Mouse (Mus musculus) activated CD4-positive, CD25-positive, alpha-beta regulatory T cell, adult 4 months (primary cell): Measurements from ENCODE around the gene Strn4. TPM values are rescaled to one million over a fixed set of nuclear protein-coding genes. Genes with fewer than 3 reads are reported as not detected.

Experiments used
- ATAC-seq: one replicate; pipeline ENCODE4 v1.8.0; 2017
- polyA plus RNA-seq, 2 experiments: library from polyadenylated mRNA; unstranded; fragments of 100-300 nt; shearing (Covaris generic); gene quantifications; one replicate each; pipeline ENCODE4 v1.2.1; 2017

Strn4 gene
- 10 to 100 TPM; 23.0 to 23.1 TPM for polyA plus RNA-seq

- ATAC-seq, result peak; percentile 6
These were observed at the start of gene Strn4 for GRCm38 (mm10) chr7:16815351-16815941. Gene Strn4 (plus strand): TSS chr7:16815889.

GRCm38 (mm10) chr7:16766443-16766842, 49.2 kb upstream of the Strn4 start:
- ATAC-seq, result no peak

GRCm38 (mm10) chr7:16775888-16776287, 39.8 kb upstream of the Strn4 start:
- ATAC-seq, result no peak

- ATAC-seq, result no peak
These were observed 35.6 kb upstream of the Strn4 start for GRCm38 (mm10) chr7:16780076-16780475.

GRCm38 (mm10) chr7:16780825-16781554, 34.7 kb upstream of the Strn4 start, which contains the start of gene Slc1a5:
Gene Slc1a5 (plus strand): TSS chr7:16781340.
- peak; percentile 86 for ATAC-seq

- no peak for ATAC-seq
These were observed 34.2 kb upstream of the Strn4 start for GRCm38 (mm10) chr7:16781555-16781815.

- no peak for ATAC-seq
These were observed 33.7 kb upstream of the Strn4 start for GRCm38 (mm10) chr7:16781816-16782554.

GRCm38 (mm10) chr7:16782555-16783125, 33.0 kb upstream of the Strn4 start:
- ATAC-seq, result no peak

GRCm38 (mm10) chr7:16783224-16783688, 32.4 kb upstream of the Strn4 start:
- peak; percentile 32 for ATAC-seq

GRCm38 (mm10) chr7:16783758-16784415, 31.8 kb upstream of the Strn4 start:
- ATAC-seq, result no peak

- no peak for ATAC-seq
These were observed 31.2 kb upstream of the Strn4 start for GRCm38 (mm10) chr7:16784498-16784976.

- no peak for ATAC-seq
These were observed 30.1 kb upstream of the Strn4 start for GRCm38 (mm10) chr7:16785541-16786083.

- no peak for ATAC-seq
These were observed 23.4 kb upstream of the Strn4 start for GRCm38 (mm10) chr7:16792316-16792715.

- ATAC-seq, result no peak
These were observed 22.5 kb upstream of the Strn4 start for GRCm38 (mm10) chr7:16793010-16793725.

GRCm38 (mm10) chr7:16794886-16795285, 20.8 kb upstream of the Strn4 start:
- no peak for ATAC-seq

- peak; percentile 59 for ATAC-seq
These were observed 11.2 kb upstream of the Strn4 start for GRCm38 (mm10) chr7:16804409-16805028.

- no peak for ATAC-seq
These were observed 7.8 kb upstream of the Strn4 start for GRCm38 (mm10) chr7:16807936-16808335.

GRCm38 (mm10) chr7:16808647-16809046, 7.0 kb upstream of the Strn4 start:
- no peak for ATAC-seq

- ATAC-seq, result no peak
These were observed 6.0 kb upstream of the Strn4 start for GRCm38 (mm10) chr7:16809739-16810138.

- ATAC-seq, result no peak
These were observed 5.2 kb upstream of the Strn4 start for GRCm38 (mm10) chr7:16810399-16810919.
